Mouse (Mus musculus) MEL (cell line): ENCODE data around the gene Csgalnact2. TPM values are rescaled to one million over a fixed set of nuclear protein-coding genes. Genes with fewer than 3 reads are reported as not detected.

Source experiments
- DNase-seq: peaks from one replicate; pipeline ENCODE4 v3.0.0; 2011; ENCODE audit warnings: low read depth, low spot score
- H3K27ac ChIP-seq: 2 replicates; pipeline ENCODE4 v1.5.1; 2012; ENCODE audit warnings: low read depth, mild to moderate bottlenecking, control low read depth, low read length, moderate library complexity; ENCODE audit not compliant: control insufficient read depth
- H3K27me3 ChIP-seq, 2 experiments: fragments of 150-350 bp in 1 of 2; sonication (generic) in 1 of 2; 2 replicates each; pipeline ENCODE4 v1.6.1; 2012; ENCODE audit warnings: low read length in 2 of 2, mild to moderate bottlenecking in 2 of 2, improper control_type of control experiment in 1 of 2, moderate library complexity in 1 of 2; ENCODE audit not compliant: insufficient read depth in 2 of 2, control insufficient read depth in 1 of 2
- H3K36me3 ChIP-seq, 2 experiments: 2 replicates each; pipeline ENCODE4 v1.6.1; 2012 to 2014; ENCODE audit warnings: low read length in 2 of 2, improper control_type of control experiment in 1 of 2, inconsistent platforms in 1 of 2, mild to moderate bottlenecking in 1 of 2; ENCODE audit not compliant: insufficient read depth in 2 of 2, control insufficient read depth in 1 of 2
- H3K4me1 ChIP-seq, 2 experiments: fragments of 150-350 bp in 1 of 2; sonication (generic) in 1 of 2; 2 replicates each; pipeline ENCODE4 v1.6.1; 2012; ENCODE audit warnings: low read length in 2 of 2, improper control_type of control experiment in 1 of 2, mild to moderate bottlenecking in 1 of 2; ENCODE audit not compliant: insufficient read depth in 2 of 2, control insufficient read depth in 1 of 2
- H3K4me3 ChIP-seq, 2 experiments: fragments of 150-350 bp in 1 of 2; sonication (generic) in 1 of 2; 2 replicates each; pipeline ENCODE4 v1.5.1; 2012; ENCODE audit warnings: low read depth in 2 of 2, low read length in 2 of 2, mild to moderate bottlenecking in 2 of 2, moderate library complexity in 2 of 2, control low read depth in 1 of 2, improper control_type of control experiment in 1 of 2; ENCODE audit not compliant: control insufficient read depth in 1 of 2, insufficient read depth in 1 of 2
- H3K79me2 ChIP-seq: 2 replicates; pipeline ENCODE4 v1.6.1; 2012; ENCODE audit warnings: mild to moderate bottlenecking, low read length, moderate library complexity; ENCODE audit not compliant: control insufficient read depth, poor library complexity, insufficient read depth
- H3K9ac ChIP-seq: 2 replicates; pipeline ENCODE4 v1.6.1; 2012; ENCODE audit warnings: low read depth, mild to moderate bottlenecking, control low read depth, low read length, moderate library complexity; ENCODE audit not compliant: control insufficient read depth, poor library complexity, severe bottlenecking
- H3K9me3 ChIP-seq: fragments of 150-350 bp; sonication (generic); replicated peaks from 2 replicates; pipeline ENCODE4 v1.6.1; 2012; ENCODE audit warnings: mild to moderate bottlenecking, low read length, improper control_type of control experiment, moderate library complexity; ENCODE audit not compliant: insufficient read depth
- CHD1 ChIP-seq: IDR thresholded peaks from 2 replicates; pipeline ENCODE4 v1.6.1; 2012; ENCODE audit warnings: low read depth, mild to moderate bottlenecking, inconsistent platforms, low read length, improper control_type of control experiment
- HCFC1 ChIP-seq: IDR thresholded peaks from 2 replicates; pipeline ENCODE4 v1.6.1; 2012; ENCODE audit warnings: low read depth, mild to moderate bottlenecking, inconsistent platforms, low read length, improper control_type of control experiment, moderate library complexity
- MEF2A ChIP-seq: IDR thresholded peaks from 2 replicates; pipeline ENCODE4 v1.6.1; 2014; ENCODE audit warnings: low read depth, mild to moderate bottlenecking, inconsistent platforms, low read length, improper control_type of control experiment; ENCODE audit not compliant: poor library complexity, insufficient replicate concordance, severe bottlenecking; ENCODE audit errors: extremely low read depth
- MYC ChIP-seq: IDR thresholded peaks from 2 replicates; pipeline ENCODE4 v1.6.1; 2011; ENCODE audit warnings: low read depth, mild to moderate bottlenecking, low read length, improper control_type of control experiment, moderate library complexity
- NELFE ChIP-seq: IDR thresholded peaks from 2 replicates; pipeline ENCODE4 v1.6.1; 2011; ENCODE audit warnings: low read depth, low read length, improper control_type of control experiment
- POLR2AphosphoS2 ChIP-seq: IDR thresholded peaks from 2 replicates; pipeline ENCODE4 v1.6.1; 2011; ENCODE audit warnings: low read length, improper control_type of control experiment
- SMC3 ChIP-seq: IDR thresholded peaks from 2 replicates; pipeline ENCODE4 v1.6.1; 2011; ENCODE audit warnings: low read depth, low read length, improper control_type of control experiment
- TCF12 ChIP-seq: IDR thresholded peaks from 2 replicates; pipeline ENCODE4 v1.6.1; 2014; ENCODE audit warnings: low read depth, mild to moderate bottlenecking, inconsistent platforms, low read length, improper control_type of control experiment, moderate library complexity
- polyA plus RNA-seq, 2 experiments: library from polyadenylated mRNA; stranded (reverse) in 1 of 2; unstranded in 1 of 2; fragments of >175 nt in 1 of 2; fragments of >200 nt in 1 of 2; gene quantifications; 2 replicates each; pipeline versions ENCODE4 v1.2.1 to v1.2.4; 2012; ENCODE audit warnings: low replicate concordance in 2 of 2, low read depth in 1 of 2; ENCODE audit not compliant: insufficient read length in 2 of 2, insufficient read depth in 1 of 2, missing spikeins in 1 of 2
- total RNA-seq: library from RNA; depleted of rRNA; stranded (reverse); fragments of 300-350 nt; gene quantifications from 2 replicates; pipeline ENCODE4 v1.2.3, GENCODE M21; 2012

Gene Csgalnact2
- total and polyA plus RNA-seq, 3 experiments, result 17.5 to 119 (median 22.4) TPM

- no peaks in the 10 kb centered on the region for H3K36me3 ChIP-seq
- no peak for DNase-seq
- H3K27me3 ChIP-seq, result no peaks in the 10 kb centered on the region
- no peaks in the 10 kb centered on the region for H3K4me1 ChIP-seq
- no peaks in the 10 kb centered on the region for H3K9me3 ChIP-seq
- H3K79me2 ChIP-seq, result no peaks in the 10 kb centered on the region
- no peak for TF ChIP-seq MYC
- H3K9ac ChIP-seq, result no peak overlapping the region
- no peak overlapping the region for H3K4me3 ChIP-seq
- no peak overlapping the region for H3K27ac ChIP-seq
Observed at GRCm38 (mm10) chr6:118080711-118081110, 58.2 kb downstream of the Csgalnact2 start.

DNA sequence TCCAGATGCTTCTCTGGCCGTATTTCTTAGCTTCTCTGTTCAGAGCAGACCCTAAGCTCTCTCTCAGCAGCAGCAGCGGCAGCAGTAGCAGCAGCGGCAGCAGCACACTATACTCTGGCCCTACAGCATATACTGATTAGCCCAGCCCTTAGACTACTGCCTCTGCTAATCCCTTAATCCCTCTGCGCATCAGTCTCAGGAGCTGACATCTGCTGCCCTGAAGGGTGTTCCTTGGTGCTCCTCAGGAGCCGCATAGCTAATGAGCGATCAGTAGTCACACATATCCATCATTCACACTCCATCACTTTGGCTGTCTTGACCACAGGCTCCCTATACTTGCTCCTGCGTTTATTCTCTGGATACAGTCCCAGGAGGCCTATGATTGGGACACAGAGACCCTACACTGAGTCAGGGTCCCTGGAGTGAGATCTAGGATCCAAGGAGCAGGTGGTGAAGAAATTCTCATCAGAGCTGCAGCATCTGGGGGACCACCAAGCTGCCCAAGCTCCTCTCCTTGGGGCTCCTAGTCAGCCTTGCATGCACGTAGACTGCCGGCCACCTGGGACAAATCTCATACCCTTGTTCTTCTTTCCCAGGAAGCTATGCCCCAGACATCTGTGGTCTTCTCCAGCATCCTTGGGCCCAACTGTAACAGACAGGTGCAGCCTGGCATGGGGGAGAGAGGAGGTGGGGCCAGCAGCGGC, 59.0 kb downstream of the Csgalnact2 start:
- no peaks in the 10 kb centered on the region for H3K4me1 ChIP-seq
- no peak for DNase-seq
- H3K79me2 ChIP-seq, result no peaks in the 10 kb centered on the region
- no peaks in the 10 kb centered on the region for H3K9me3 ChIP-seq
- no peak overlapping the region for H3K27ac ChIP-seq
- H3K36me3 ChIP-seq, result no peaks in the 10 kb centered on the region
- H3K4me3 ChIP-seq, result no peak overlapping the region
- H3K27me3 ChIP-seq, result no peaks in the 10 kb centered on the region
- TF ChIP-seq POLR2AphosphoS2 (no peak), HCFC1 (no peak)
- H3K9ac ChIP-seq, result no peak overlapping the region

GRCm38 (mm10) chr6:118079292-118079691, 59.6 kb downstream of the Csgalnact2 start:
- Histone ChIP-seq H3K27ac (no peak overlapping the region), H3K36me3 (no peaks in the 10 kb centered on the region), H3K27me3 (no peaks in the 10 kb centered on the region), H3K4me3 (no peak overlapping the region), H3K9me3 (no peaks in the 10 kb centered on the region), H3K9ac (no peak overlapping the region), H3K79me2 (no peaks in the 10 kb centered on the region), H3K4me1 (no peaks in the 10 kb centered on the region)
- no peak for TF ChIP-seq SMC3
- no peak for DNase-seq

- Histone ChIP-seq H3K9ac (no peak overlapping the region), H3K79me2 (no peaks in the 10 kb centered on the region), H3K36me3 (no peaks in the 10 kb centered on the region), H3K4me3 (no peak overlapping the region), H3K27ac (no peak overlapping the region), H3K27me3 (no peaks in the 10 kb centered on the region), H3K4me1 (no peaks in the 10 kb centered on the region), H3K9me3 (no peaks in the 10 kb centered on the region)
- TF ChIP-seq MYC, result no peak
- no peak for TF ChIP-seq TCF12
- no peak for TF ChIP-seq HCFC1
- TF ChIP-seq MEF2A, result no peak
- no peak for TF ChIP-seq NELFE
- TF ChIP-seq CHD1, result no peak
- no peak for DNase-seq
Observed at GRCm38 (mm10) chr6:118078751-118079150, 60.2 kb downstream of the Csgalnact2 start.
